Mouse (Mus musculus) megakaryocyte, embryonic 14.5 days (primary cell): ENCODE data around the gene Adgrb3. TPM values are rescaled to one million over a fixed set of nuclear protein-coding genes. Genes with fewer than 3 reads are reported as not detected.

Source experiments
- H3K27me3 ChIP-seq: replicated peaks from 2 replicates; pipeline ENCODE3; 2012; ENCODE audit warnings: inconsistent platforms
- H3K36me3 ChIP-seq: replicated peaks from 2 replicates; pipeline ENCODE3; 2012; ENCODE audit warnings: low read length, inconsistent platforms, mixed read lengths
- H3K4me1 ChIP-seq: 2 replicates; pipeline ENCODE4 v1.6.1; 2012; ENCODE audit warnings: inconsistent platforms
- H3K4me3 ChIP-seq: replicated peaks from 2 replicates; pipeline ENCODE3; 2012; ENCODE audit warnings: moderate library complexity, mild to moderate bottlenecking, inconsistent platforms
- H3K9me3 ChIP-seq: 2 replicates; pipeline ENCODE4 v1.6.1; 2012; ENCODE audit warnings: inconsistent platforms
- FLI1 ChIP-seq: IDR thresholded peaks from 2 replicates; pipeline ENCODE4 v1.6.1; 2012; ENCODE audit warnings: low read length, inconsistent platforms, mixed read lengths
- GATA1 ChIP-seq: IDR thresholded peaks from 3 replicates; pipeline ENCODE4 v1.6.1; 2012; ENCODE audit warnings: mixed read lengths, low read length, inconsistent platforms, borderline replicate concordance
- polyA plus RNA-seq: library from polyadenylated mRNA; stranded (reverse); fragments of >175 nt; gene quantifications from 2 replicates; pipeline ENCODE4 v1.2.3, GENCODE M21; 2012; ENCODE audit warnings: low replicate concordance; ENCODE audit not compliant: insufficient read depth

Adgrb3 gene
- polyA plus RNA-seq, 1 experiment = not detected

- TF ChIP-seq FLI1 = no peak
- TF ChIP-seq GATA1 = no peak
- no peaks in the 10 kb centered on the region for H3K27me3 ChIP-seq
Observed at GRCm38 (mm10) chr1:25085616-25086372, 743.7 kb downstream of the Adgrb3 start.

GRCm38 (mm10) chr1:25082377-25082776, 747.1 kb downstream of the Adgrb3 start:
- Histone ChIP-seq H3K27me3 (no peaks in the 10 kb centered on the region), H3K9me3 (peaks cover 13% of the 10 kb centered on the region), H3K36me3 (no peaks in the 10 kb centered on the region), H3K4me1 (no peaks in the 10 kb centered on the region), H3K4me3 (no peak overlapping the region)
- no peak for TF ChIP-seq GATA1
- no peak for TF ChIP-seq FLI1

More at GRCm38 (mm10) chr1:25085616-25086372, 743.7 kb downstream of the Adgrb3 start:
- Histone ChIP-seq H3K36me3 (no peaks in the 10 kb centered on the region), H3K4me3 (no peak overlapping the region), H3K9me3 (peaks cover 18% of the 10 kb centered on the region), H3K4me1 (no peaks in the 10 kb centered on the region)

GRCm38 (mm10) chr1:25081265-25081849, 748.1 kb downstream of the Adgrb3 start:
- TF ChIP-seq FLI1 (no peak), GATA1 (no peak)
- Histone ChIP-seq H3K4me3 (no peak overlapping the region), H3K36me3 (no peaks in the 10 kb centered on the region), H3K4me1 (no peaks in the 10 kb centered on the region), H3K27me3 (no peaks in the 10 kb centered on the region), H3K9me3 (peaks cover 16% of the 10 kb centered on the region)

- Histone ChIP-seq H3K27me3 (no peaks in the 10 kb centered on the region), H3K4me3 (no peak overlapping the region), H3K9me3 (peaks cover 9% of the 10 kb centered on the region; the same call in 1 of the 2 replicates), H3K4me1 (no peaks in the 10 kb centered on the region), H3K36me3 (no peaks in the 10 kb centered on the region)
- no peak for TF ChIP-seq FLI1
- TF ChIP-seq GATA1 = no peak
Observed at GRCm38 (mm10) chr1:25079395-25079794, 750.1 kb downstream of the Adgrb3 start.

GRCm38 (mm10) chr1:25075952-25076351, 753.6 kb downstream of the Adgrb3 start:
- Histone ChIP-seq H3K27me3 (no peaks in the 10 kb centered on the region), H3K4me1 (no peaks in the 10 kb centered on the region), H3K9me3 (peaks cover 17% of the 10 kb centered on the region; the same call in 1 of the 2 replicates), H3K36me3 (no peaks in the 10 kb centered on the region), H3K4me3 (no peak overlapping the region)
- TF ChIP-seq FLI1 (no peak), GATA1 (no peak)

- Histone ChIP-seq H3K4me1 (no peaks in the 10 kb centered on the region), H3K4me3 (no peak overlapping the region), H3K36me3 (no peaks in the 10 kb centered on the region), H3K9me3 (peaks cover 12% of the 10 kb centered on the region), H3K27me3 (no peaks in the 10 kb centered on the region)
- TF ChIP-seq GATA1 (no peak), FLI1 (no peak)
Observed at GRCm38 (mm10) chr1:25063964-25064363, 765.5 kb downstream of the Adgrb3 start.

- no peaks in the 10 kb centered on the region for H3K27me3 ChIP-seq
- no peak for TF ChIP-seq GATA1
- TF ChIP-seq FLI1 = no peak
- H3K36me3 ChIP-seq = no peaks in the 10 kb centered on the region
- no peak overlapping the region for H3K4me3 ChIP-seq
- no peaks in the 10 kb centered on the region for H3K4me1 ChIP-seq
- peaks cover 13% of the 10 kb centered on the region for H3K9me3 ChIP-seq
Observed at GRCm38 (mm10) chr1:25060935-25061334, 768.6 kb downstream of the Adgrb3 start.

GRCm38 (mm10) chr1:25060191-25060590, 769.3 kb downstream of the Adgrb3 start:
- H3K36me3 ChIP-seq = no peaks in the 10 kb centered on the region
- H3K9me3 ChIP-seq = peaks cover 13% of the 10 kb centered on the region
- no peaks in the 10 kb centered on the region for H3K4me1 ChIP-seq
- no peak overlapping the region for H3K4me3 ChIP-seq
- H3K27me3 ChIP-seq = no peaks in the 10 kb centered on the region
- TF ChIP-seq GATA1 (no peak), FLI1 (no peak)

GRCm38 (mm10) chr1:25057656-25058055, 771.9 kb downstream of the Adgrb3 start:
- Histone ChIP-seq H3K4me3 (no peak overlapping the region), H3K4me1 (no peaks in the 10 kb centered on the region), H3K27me3 (no peaks in the 10 kb centered on the region), H3K9me3 (peaks cover 8% of the 10 kb centered on the region), H3K36me3 (no peaks in the 10 kb centered on the region)
- TF ChIP-seq FLI1 = no peak
- TF ChIP-seq GATA1 = no peak

- H3K4me3 ChIP-seq = no peak overlapping the region
- no peak for TF ChIP-seq FLI1
- no peak for TF ChIP-seq GATA1
- H3K4me1 ChIP-seq = no peaks in the 10 kb centered on the region
- H3K36me3 ChIP-seq = no peaks in the 10 kb centered on the region
- no peaks in the 10 kb centered on the region for H3K27me3 ChIP-seq
- peaks cover 8% of the 10 kb centered on the region for H3K9me3 ChIP-seq
Observed at GRCm38 (mm10) chr1:25057212-25057611, 772.3 kb downstream of the Adgrb3 start.
